Mouse (Mus musculus): ENCODE data around the gene Il17rb. TPM values are rescaled to one million over a fixed set of nuclear protein-coding genes. Genes with fewer than 3 reads are reported as not detected.

The Il17rb gene
- polyA plus RNA-seq (2016; fragmentation: Nextera tagmentation; extraction: Ambion mirVana) = 1.1 and 1.5 TPM in 2 replicates

DNA sequence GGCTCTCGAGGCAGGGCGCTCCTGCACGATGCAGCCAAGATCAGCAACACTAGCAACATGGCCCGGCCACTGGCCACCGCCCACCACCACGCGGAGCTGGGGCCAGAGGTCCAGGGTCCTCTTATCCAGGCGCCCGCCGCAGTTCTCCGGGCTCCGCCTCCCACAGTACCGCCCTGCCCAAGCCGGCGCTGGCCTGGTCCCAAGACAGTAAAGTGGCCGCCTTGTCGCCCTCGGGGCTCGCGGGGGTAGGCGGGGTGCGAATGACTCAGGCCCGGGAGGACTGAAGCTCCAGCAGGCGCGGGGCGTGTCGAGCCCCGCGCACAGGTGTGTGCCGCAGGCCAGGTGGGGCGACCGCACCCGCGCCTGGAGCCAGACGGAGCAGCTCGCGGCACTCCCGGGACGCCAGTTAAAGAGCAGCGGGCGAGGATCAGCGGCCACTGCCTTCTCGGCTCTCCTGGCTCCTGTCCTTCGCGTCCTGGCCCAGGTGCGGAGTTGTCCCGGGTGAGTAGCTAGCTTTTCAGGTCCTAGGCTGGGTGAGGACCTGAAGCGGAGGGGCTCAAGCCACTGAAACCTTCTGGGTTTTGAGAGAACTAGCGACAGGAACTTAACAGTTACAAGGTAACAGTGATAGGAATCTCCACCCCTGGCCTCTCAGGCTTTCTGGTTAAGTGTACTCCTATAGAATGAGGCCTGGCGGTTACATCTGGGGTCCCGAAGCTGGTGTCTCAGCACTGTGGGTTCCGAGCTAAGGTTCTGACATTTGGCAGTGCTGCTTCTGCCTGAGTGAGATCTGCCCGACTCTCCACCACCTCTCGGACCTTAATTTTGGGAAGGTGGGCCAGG, at the start of gene Il17rb, which contains the start of gene Chdh:
Gene Il17rb, minus strand, starts transcription at position 164 of the 843 bp plus-strand sequence.
Gene Chdh, plus strand, starts transcription at position 291 of the 843 bp plus-strand sequence.
- no peaks in the 10 kb centered on the region for H3K9me3 ChIP-seq
- WGBS = 9% methylated on average over 54 of the region's 54 CpGs
- H3K4me2 ChIP-seq (replicated peaks) = peak within 1 kb of the TSS; percentile 90
- H3K9ac ChIP-seq (replicated peaks) = peak within 1 kb of the TSS; percentile 50
- H3K36me3 ChIP-seq = no peaks in the 10 kb centered on the region
- no peak within 1 kb of the TSS for H3K27ac ChIP-seq (replicated peaks)
- peaks cover 25% of the 10 kb centered on the region for H3K27me3 ChIP-seq
- peak within 1 kb of the TSS; percentile 45 for H3K4me3 ChIP-seq
- ATAC-seq (ENCODE audit: low FRiP score, low read depth) = no peak
- H3K4me1 ChIP-seq = peaks cover 9% of the 10 kb centered on the region

DNA sequence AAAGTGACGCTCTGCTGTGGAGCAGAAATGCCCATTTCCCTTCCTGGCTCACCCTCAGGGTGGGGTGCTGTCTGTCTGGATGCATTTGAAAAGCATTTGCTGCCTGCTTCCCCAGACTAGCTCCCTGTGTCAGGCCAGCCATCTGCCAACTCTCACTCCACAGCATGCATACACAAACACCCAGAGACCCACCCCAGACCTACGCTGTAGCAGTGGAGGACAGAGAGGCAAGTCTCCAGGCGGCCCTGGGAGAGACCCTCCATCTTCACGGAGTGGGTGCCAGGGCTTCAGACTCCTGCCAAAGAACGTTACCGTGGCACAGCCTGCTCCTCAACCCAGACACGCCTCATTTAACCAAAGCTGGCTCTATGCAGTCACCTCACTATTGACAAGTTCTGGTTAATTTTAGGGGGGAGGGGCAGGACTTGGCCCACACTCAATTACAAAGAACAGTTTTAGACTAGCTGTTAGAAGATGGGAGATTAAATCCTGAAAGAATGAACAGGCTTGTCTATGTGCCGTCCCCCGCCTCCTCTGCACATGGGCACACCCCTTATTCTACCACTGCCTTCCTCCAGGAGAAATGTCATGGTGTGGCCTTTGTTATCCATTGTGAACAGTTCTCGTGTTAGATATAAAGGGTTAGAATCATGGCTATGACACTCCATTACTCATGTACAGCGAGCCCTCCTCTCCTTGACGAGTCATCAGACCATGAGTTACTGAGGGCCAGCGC, 47.5 kb upstream of the Il17rb start:
- no peak for ATAC-seq (ENCODE audit: low FRiP score, low read depth)
- H3K4me1 ChIP-seq = peaks cover 10% of the 10 kb centered on the region
- no peaks in the 10 kb centered on the region for H3K27me3 ChIP-seq
- no peak overlapping the region for H3K9ac ChIP-seq (replicated peaks)
- 65% methylated on average over 13 of the region's 13 CpGs for WGBS
- H3K4me3 ChIP-seq = no peak overlapping the region
- H3K27ac ChIP-seq (replicated peaks) = no peak overlapping the region
- no peaks in the 10 kb centered on the region for H3K36me3 ChIP-seq
- no peaks in the 10 kb centered on the region for H3K9me3 ChIP-seq
- no peak overlapping the region for H3K4me2 ChIP-seq (replicated peaks)

DNA sequence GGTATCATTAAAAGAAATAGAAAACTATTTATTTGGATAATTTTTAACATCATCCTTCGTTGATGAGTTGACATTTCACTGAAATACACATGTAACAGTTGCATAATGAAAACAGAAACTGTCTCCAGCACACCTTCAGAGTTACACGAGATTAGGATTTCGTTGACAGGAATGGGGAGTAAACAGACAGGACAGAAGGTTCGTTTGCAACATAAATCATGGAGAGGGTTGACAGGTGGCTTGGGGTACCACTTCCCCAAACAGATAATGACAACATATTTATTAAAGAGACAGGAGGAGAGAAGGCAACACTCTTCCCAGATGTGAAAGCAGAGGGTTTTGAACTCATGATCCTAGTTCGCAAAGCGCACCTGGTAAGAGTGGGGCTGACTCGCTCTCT, 46.2 kb upstream of the Il17rb start:
- no peak overlapping the region for H3K27ac ChIP-seq (replicated peaks)
- H3K4me2 ChIP-seq (replicated peaks) = no peak overlapping the region
- H3K4me3 ChIP-seq = no peak overlapping the region
- no peaks in the 10 kb centered on the region for H3K36me3 ChIP-seq
- H3K27me3 ChIP-seq = no peaks in the 10 kb centered on the region
- H3K9me3 ChIP-seq = no peaks in the 10 kb centered on the region
- H3K4me1 ChIP-seq = peaks cover 10% of the 10 kb centered on the region
- no peak for ATAC-seq (ENCODE audit: low FRiP score, low read depth)
- no peak overlapping the region for H3K9ac ChIP-seq (replicated peaks)
- WGBS = 85% methylated on average over 7 of the region's 7 CpGs

DNA sequence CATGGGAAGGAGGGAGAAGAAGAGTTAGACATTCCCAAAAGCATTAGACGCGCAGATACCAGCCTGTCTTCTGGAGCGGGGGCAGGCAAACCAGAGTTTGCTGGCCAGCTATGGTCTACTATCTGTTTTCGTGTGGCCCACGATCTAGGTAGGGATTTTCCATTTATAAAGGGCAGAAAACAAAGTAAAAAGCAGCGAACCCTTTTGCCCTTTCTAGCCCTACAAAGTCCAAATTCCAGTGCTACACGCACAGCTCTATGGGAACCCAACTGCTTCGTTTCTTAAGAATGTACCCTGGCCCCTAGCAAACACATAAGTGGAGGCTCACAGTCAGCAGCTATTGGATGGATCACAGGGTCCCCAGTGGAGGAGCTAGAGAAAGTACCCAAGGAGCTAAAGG, 41.6 kb upstream of the Il17rb start:
- Histone ChIP-seq H3K9ac (replicated peaks) (no peak overlapping the region), H3K4me3 (no peak overlapping the region), H3K36me3 (no peaks in the 10 kb centered on the region), H3K4me1 (no peaks in the 10 kb centered on the region), H3K27ac (replicated peaks) (no peak overlapping the region), H3K9me3 (no peaks in the 10 kb centered on the region), H3K27me3 (no peaks in the 10 kb centered on the region), H3K4me2 (replicated peaks) (no peak overlapping the region)
- WGBS = 83% methylated on average over 8 of the region's 8 CpGs
- ATAC-seq (ENCODE audit: low FRiP score, low read depth) = no peak

DNA sequence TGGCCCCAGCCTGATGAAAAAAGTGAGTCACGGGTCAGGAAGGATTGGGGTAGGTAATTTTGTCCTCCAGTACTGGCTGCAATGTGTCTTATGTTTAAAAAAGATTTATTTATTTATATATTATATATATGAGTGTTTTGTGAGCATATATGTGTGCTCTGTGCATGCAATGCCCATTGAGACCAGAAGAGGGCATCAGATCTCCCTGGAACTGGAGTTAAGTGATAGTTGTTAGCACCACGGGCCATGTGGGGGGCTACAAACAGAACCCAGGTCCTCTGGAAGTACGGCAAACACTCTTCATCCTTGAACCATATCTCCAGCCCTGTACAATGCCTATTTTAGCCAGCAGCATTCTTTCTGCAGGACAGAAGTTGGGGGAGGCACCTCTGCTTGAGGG, 39.4 kb upstream of the Il17rb start:
- no peak overlapping the region for H3K27ac ChIP-seq (replicated peaks)
- no peak overlapping the region for H3K4me2 ChIP-seq (replicated peaks)
- H3K4me1 ChIP-seq = no peaks in the 10 kb centered on the region
- H3K4me3 ChIP-seq = no peak overlapping the region
- H3K27me3 ChIP-seq = no peaks in the 10 kb centered on the region
- 79% methylated on average over 3 of the region's 3 CpGs for WGBS
- H3K9me3 ChIP-seq = no peaks in the 10 kb centered on the region
- H3K9ac ChIP-seq (replicated peaks) = no peak overlapping the region
- no peaks in the 10 kb centered on the region for H3K36me3 ChIP-seq
- ATAC-seq (ENCODE audit: low FRiP score, low read depth) = no peak

DNA sequence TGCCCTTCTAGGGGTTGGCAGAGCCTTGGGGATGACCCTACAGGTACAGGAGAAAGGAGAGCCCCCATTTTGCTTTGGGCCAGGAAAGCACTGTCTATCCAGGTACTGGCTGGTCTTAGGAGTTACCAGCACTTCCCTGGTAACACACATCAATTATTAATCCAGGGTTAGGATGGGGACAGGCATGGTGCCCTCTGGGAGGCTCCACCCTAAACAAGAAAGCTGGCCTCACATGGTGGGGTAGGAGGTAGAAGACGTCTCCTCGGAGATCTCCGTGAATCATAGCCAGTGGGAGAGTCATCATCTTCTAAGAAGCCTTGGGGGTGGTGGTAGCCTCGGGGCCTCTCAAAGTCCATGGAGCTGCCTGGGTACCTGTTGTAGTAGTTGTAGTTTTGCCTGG, 38.3 kb upstream of the Il17rb start:
- no peaks in the 10 kb centered on the region for H3K4me1 ChIP-seq
- H3K4me2 ChIP-seq (replicated peaks) = no peak overlapping the region
- no peak overlapping the region for H3K27ac ChIP-seq (replicated peaks)
- no peaks in the 10 kb centered on the region for H3K9me3 ChIP-seq
- 94% methylated on average over 4 of the region's 4 CpGs for WGBS
- no peak overlapping the region for H3K9ac ChIP-seq (replicated peaks)
- no peaks in the 10 kb centered on the region for H3K36me3 ChIP-seq
- no peaks in the 10 kb centered on the region for H3K27me3 ChIP-seq
- no peak for ATAC-seq (ENCODE audit: low FRiP score, low read depth)
- H3K4me3 ChIP-seq = no peak overlapping the region

DNA sequence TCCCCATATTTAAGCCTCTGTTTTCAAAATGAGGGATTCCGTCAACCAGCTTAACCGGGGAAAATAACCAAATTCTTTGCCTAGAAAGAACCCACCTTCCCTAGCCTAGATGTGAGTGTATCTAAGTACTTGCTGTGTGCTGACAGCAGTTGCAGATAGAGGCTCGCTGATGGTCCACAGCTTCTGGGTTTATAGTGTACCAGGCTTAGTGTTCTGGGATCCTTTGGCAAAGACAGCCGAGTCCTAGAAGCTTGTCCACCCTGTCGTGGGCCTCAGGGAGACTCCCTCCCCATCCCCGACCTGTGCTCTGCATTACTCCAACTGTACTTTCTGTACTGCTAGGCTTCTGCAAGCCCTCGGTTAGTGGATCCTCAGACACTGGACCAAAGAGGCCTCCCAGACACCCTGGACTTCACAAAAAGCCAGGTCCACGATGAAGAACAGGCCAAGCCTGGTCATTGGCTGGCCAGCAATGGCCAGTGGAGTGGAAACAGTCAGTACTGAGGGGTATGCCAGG, 37.1 kb upstream of the Il17rb start:
- Histone ChIP-seq H3K27ac (replicated peaks) (no peak overlapping the region), H3K27me3 (no peaks in the 10 kb centered on the region), H3K4me2 (replicated peaks) (no peak overlapping the region), H3K4me3 (no peak overlapping the region), H3K9ac (replicated peaks) (no peak overlapping the region), H3K4me1 (no peaks in the 10 kb centered on the region), H3K9me3 (no peaks in the 10 kb centered on the region), H3K36me3 (no peaks in the 10 kb centered on the region)
- 86% methylated on average over 8 of the region's 8 CpGs for WGBS
- ATAC-seq (ENCODE audit: low FRiP score, low read depth) = no peak

DNA sequence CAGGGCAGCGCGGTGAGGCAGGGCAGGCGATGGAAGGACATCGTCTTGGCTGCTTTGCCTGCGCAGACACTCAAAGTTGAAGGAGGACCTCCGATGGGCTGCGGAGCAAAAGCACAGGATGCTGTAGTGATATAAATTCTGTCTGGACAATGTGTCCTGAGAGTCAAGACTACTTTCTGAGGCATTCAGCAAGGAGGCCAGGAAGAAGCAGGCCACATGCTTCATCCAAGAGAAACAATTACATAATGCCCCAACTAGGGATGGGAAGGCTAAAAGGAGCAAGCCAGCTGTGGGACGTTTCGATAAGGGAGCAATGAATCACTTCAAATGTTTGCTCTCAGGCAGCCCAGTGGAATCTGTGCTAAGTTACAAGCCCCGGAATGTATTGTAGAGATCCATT, 36.5 kb upstream of the Il17rb start:
- WGBS = 93% methylated on average over 10 of the region's 10 CpGs
- ATAC-seq (ENCODE audit: low FRiP score, low read depth) = no peak
- no peaks in the 10 kb centered on the region for H3K27me3 ChIP-seq
- no peak overlapping the region for H3K4me3 ChIP-seq
- no peak overlapping the region for H3K9ac ChIP-seq (replicated peaks)
- H3K4me1 ChIP-seq = no peaks in the 10 kb centered on the region
- no peaks in the 10 kb centered on the region for H3K36me3 ChIP-seq
- no peaks in the 10 kb centered on the region for H3K9me3 ChIP-seq
- H3K27ac ChIP-seq (replicated peaks) = no peak overlapping the region
- no peak overlapping the region for H3K4me2 ChIP-seq (replicated peaks)

DNA sequence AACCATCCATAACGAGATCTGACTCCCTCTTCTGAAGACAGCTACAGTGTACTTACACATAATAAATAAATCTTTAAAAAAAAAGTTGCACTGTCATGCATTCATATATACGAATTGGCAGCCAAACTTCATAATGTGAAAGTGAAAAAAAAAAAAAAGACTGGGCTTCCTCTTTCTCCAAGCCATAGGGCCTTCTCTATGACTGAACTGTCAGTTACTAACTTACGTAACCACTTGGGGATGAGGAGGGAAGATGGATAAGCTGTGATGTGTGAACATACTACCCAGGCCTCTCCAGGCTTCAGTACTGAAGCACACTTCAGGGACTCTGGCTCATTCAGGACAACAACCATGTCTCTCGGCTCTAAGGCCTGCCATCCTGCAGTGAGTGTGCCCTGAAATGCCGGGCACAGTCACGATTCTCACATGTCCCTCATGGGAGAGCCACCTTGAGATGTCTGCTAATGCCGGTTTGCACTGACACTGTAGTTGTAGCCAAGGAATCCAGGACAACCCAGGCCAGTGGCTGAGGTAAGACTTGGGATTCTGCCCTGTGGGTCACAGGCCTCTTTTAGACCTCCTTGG, 34.8 kb upstream of the Il17rb start:
- H3K4me1 ChIP-seq = no peaks in the 10 kb centered on the region
- 86% methylated on average over 7 of the region's 7 CpGs for WGBS

DNA sequence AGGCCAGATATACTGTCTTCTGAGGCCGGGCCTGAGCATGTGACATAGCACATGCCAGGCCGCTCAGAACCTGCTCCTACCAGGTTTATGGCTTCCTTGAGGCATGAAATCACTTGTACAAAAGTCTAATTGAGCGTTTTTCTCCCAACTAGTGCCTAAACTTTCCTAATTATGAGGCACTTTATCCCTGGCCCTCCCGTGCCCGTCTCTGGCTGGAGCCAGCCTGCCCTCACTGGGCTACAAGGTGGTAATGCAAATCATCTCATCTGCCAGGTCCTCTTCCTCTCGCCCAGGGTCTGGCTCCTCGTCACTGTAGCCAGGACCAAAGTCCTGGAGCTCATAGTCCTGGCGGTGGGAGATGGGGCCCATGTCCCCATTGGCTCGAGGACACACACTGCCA, 33.1 kb upstream of the Il17rb start:
- H3K36me3 ChIP-seq = no peaks in the 10 kb centered on the region
- no peaks in the 10 kb centered on the region for H3K27me3 ChIP-seq
- no peaks in the 10 kb centered on the region for H3K4me1 ChIP-seq
- no peak overlapping the region for H3K27ac ChIP-seq (replicated peaks)
- no peak overlapping the region for H3K9ac ChIP-seq (replicated peaks)
- 86% methylated on average over 9 of the region's 9 CpGs for WGBS
- H3K4me2 ChIP-seq (replicated peaks) = no peak overlapping the region
- no peaks in the 10 kb centered on the region for H3K9me3 ChIP-seq
- no peak overlapping the region for H3K4me3 ChIP-seq
- ATAC-seq (ENCODE audit: low FRiP score, low read depth) = no peak

More for the DNA sequence above, 34.8 kb upstream of the Il17rb start:
- Histone ChIP-seq H3K9ac (replicated peaks) (no peak overlapping the region), H3K4me3 (no peak overlapping the region), H3K9me3 (no peaks in the 10 kb centered on the region), H3K4me2 (replicated peaks) (no peak overlapping the region), H3K36me3 (no peaks in the 10 kb centered on the region), H3K27me3 (no peaks in the 10 kb centered on the region), H3K27ac (replicated peaks) (no peak overlapping the region)
- ATAC-seq (ENCODE audit: low FRiP score, low read depth) = no peak

DNA sequence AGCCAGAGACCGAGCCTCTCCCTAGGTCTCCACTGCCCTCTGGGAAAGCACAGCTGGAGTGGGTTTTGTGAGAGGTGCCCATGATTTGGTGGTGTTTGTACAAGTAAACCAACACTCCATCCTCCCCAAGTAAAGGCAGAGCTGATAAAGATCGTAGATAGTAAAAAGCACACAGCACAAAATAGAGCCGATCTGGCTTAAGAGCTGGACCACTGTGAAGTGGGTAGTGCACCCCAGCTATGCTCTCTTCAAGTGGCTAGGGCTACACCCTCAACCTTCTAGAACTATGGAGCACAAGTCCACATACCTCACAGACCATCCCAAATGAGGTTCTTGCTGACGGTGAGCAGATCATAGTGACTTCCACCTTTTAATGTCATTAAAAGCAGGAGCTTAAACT, 30.7 kb upstream of the Il17rb start:
- Histone ChIP-seq H3K9ac (replicated peaks) (no peak overlapping the region), H3K9me3 (no peaks in the 10 kb centered on the region), H3K27ac (replicated peaks) (no peak overlapping the region), H3K4me3 (no peak overlapping the region), H3K36me3 (no peaks in the 10 kb centered on the region), H3K4me1 (no peaks in the 10 kb centered on the region), H3K4me2 (replicated peaks) (no peak overlapping the region), H3K27me3 (no peaks in the 10 kb centered on the region)
- ATAC-seq (ENCODE audit: low FRiP score, low read depth) = no peak
- 82% methylated on average over 4 of the region's 4 CpGs for WGBS

DNA sequence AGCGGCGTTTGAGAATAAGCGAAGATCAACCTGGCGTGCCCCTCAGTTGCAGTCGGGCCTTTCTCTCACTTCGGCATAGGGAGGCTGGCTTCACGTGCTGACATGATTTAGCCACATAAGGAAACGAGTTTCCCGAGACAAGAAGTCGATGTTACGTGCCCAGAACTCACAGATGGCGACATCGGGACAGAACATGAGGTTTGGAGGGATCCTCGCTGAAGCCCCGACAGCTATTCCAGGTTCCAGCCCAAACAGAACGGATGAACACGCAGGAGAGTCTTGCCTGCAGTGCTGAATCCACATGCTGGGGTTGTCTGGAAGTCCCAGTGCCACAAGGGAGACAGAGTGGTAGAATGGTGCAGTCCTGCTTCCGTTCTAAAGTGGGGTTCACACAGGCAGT, 29.7 kb upstream of the Il17rb start:
- Histone ChIP-seq H3K27me3 (no peaks in the 10 kb centered on the region), H3K4me3 (no peak overlapping the region), H3K36me3 (no peaks in the 10 kb centered on the region), H3K4me2 (replicated peaks) (no peak overlapping the region), H3K4me1 (no peaks in the 10 kb centered on the region), H3K9ac (replicated peaks) (no peak overlapping the region), H3K9me3 (no peaks in the 10 kb centered on the region), H3K27ac (replicated peaks) (no peak overlapping the region)
- no peak for ATAC-seq (ENCODE audit: low FRiP score, low read depth)
- 89% methylated on average over 18 of the region's 18 CpGs for WGBS
